Mouse (Mus musculus) fibroblast of lung, adult 2 months (primary cell): ENCODE measurements around the gene Tacr3.

Source experiments
- DNase-seq: peaks from one replicate; pipeline ENCODE4 v3.0.0-alpha.2; 2011; ENCODE audit warnings: low read depth

The Tacr3 gene

GRCm38 (mm10) chr3:134828875-134829530 is at the start of gene Tacr3:
TSS of gene Tacr3 (plus strand) at chr3:134829007.
- DNase-seq: no peak

GRCm38 (mm10) chr3:134828492-134828874 is 324 bp upstream of the Tacr3 start:
- no peak for DNase-seq

- no peak for DNase-seq
Measured at GRCm38 (mm10) chr3:134829531-134829921, 719 bp downstream of the Tacr3 start.

GRCm38 (mm10) chr3:134851342-134851741 is 22.5 kb downstream of the Tacr3 start:
- no peak for DNase-seq

- no peak for DNase-seq
Measured at GRCm38 (mm10) chr3:134877701-134878100, 48.9 kb downstream of the Tacr3 start.

GRCm38 (mm10) chr3:134895831-134896230 is 67.0 kb downstream of the Tacr3 start:
- no peak for DNase-seq

- no peak for DNase-seq
Measured at GRCm38 (mm10) chr3:134908890-134909289, 80.1 kb downstream of the Tacr3 start.

GRCm38 (mm10) chr3:134934703-134935102 is 105.9 kb downstream of the Tacr3 start:
- DNase-seq: no peak

- DNase-seq: no peak
Measured at GRCm38 (mm10) chr3:134935461-134935860, 106.7 kb downstream of the Tacr3 start.

GRCm38 (mm10) chr3:134963461-134963860 is 134.7 kb downstream of the Tacr3 start:
- DNase-seq: no peak

- no peak for DNase-seq
Measured at GRCm38 (mm10) chr3:134978902-134979301, 150.1 kb downstream of the Tacr3 start.

GRCm38 (mm10) chr3:134980140-134980539 is 151.3 kb downstream of the Tacr3 start:
- DNase-seq: no peak
